Mouse (Mus musculus) erythroblast, embryonic 14.5 days (primary cell): ENCODE measurements around the gene Gm10134.

ENCODE experiments used
- GATA1 ChIP-seq: IDR thresholded peaks from 2 replicates; pipeline ENCODE4 v1.6.1; 2012; ENCODE audit warnings: low read length, inconsistent platforms, mixed read lengths
- TAL1 ChIP-seq: IDR thresholded peaks from 3 replicates; pipeline ENCODE4 v1.6.1; 2012; ENCODE audit warnings: low read length, inconsistent platforms, mixed read lengths

- TF ChIP-seq TAL1 (no peak), GATA1 (no peak)
These were observed 2.9 kb upstream of the Gm10134 start for GRCm38 (mm10) chr2:28502987-28503386.
